Mouse (Mus musculus): ENCODE results near the gene Kansl1. TPM values are rescaled to one million over a fixed set of nuclear protein-coding genes. Genes with fewer than 3 reads are reported as not detected.
A peak's percentile ranks its signal among the peaks of the same experiment; 100 is the strongest.

Gene Kansl1
- polyA plus RNA-seq, 1 experiment from 2014 or later: 4.1 TPM

- H3K4me2 ChIP-seq (ENCODE audit: low read depth, low read length): no peak overlapping the region
- no peaks in the 10 kb centered on the region for H3K9me3 ChIP-seq (ENCODE audit: low read length)
- H3K4me3 ChIP-seq (ENCODE audit: low read depth, low read length): no peak overlapping the region
- H3K27me3 ChIP-seq (ENCODE audit: insufficient read depth, low read length): 0 out of 2 replicates have a peak, but pooled peaks cover 6% of the 10 kb centered on the region
- ATAC-seq (no peak), DNase-seq (no peak)
- peak; percentile 67 for TF ChIP-seq CTCF (IDR thresholded peaks at IDR 0.05; ENCODE audit: low read depth)
- no peak for TF ChIP-seq EP300 (IDR thresholded peaks at IDR 0.05; ENCODE audit: low read depth)
- H3K4me1 ChIP-seq (ENCODE audit: insufficient read depth): 0 out of 2 replicates have a peak, but pooled peaks cover 6% of the 10 kb centered on the region
- no peak overlapping the region for H3K9ac ChIP-seq (replicated peaks)
- 65% methylated on average over 7 of the region's 7 CpGs for WGBS (ENCODE audit: insufficient replicate concordance)
- no peak overlapping the region for H3K27ac ChIP-seq (ENCODE audit: low read depth)
- H3K36me3 ChIP-seq (replicated peaks; ENCODE audit: insufficient read depth, low read length): no peaks in the 10 kb centered on the region
Measured at GRCm38 (mm10) chr11:104311643-104312042, 157.0 kb downstream of the Kansl1 start.

GRCm38 (mm10) chr11:104310226-104310887, 158.3 kb downstream of the Kansl1 start:
- Histone ChIP-seq H3K4me1 (ENCODE audit: insufficient read depth) (0 out of 2 replicates have a peak, but pooled peaks cover 6% of the 10 kb centered on the region), H3K9ac (replicated peaks) (no peak overlapping the region), H3K9me3 (ENCODE audit: low read length) (no peaks in the 10 kb centered on the region), H3K4me3 (ENCODE audit: low read depth, low read length) (peak overlapping the region; percentile 35), H3K4me2 (ENCODE audit: low read depth, low read length) (peak overlapping the region; percentile 60), H3K27me3 (ENCODE audit: insufficient read depth, low read length) (0 out of 2 replicates have a peak, but pooled peaks cover 6% of the 10 kb centered on the region), H3K27ac (ENCODE audit: low read depth) (no peak overlapping the region), H3K36me3 (replicated peaks; ENCODE audit: insufficient read depth, low read length) (no peaks in the 10 kb centered on the region)
- 13% methylated on average over 23 of the region's 23 CpGs for WGBS (ENCODE audit: insufficient replicate concordance)
- TF ChIP-seq CTCF (IDR thresholded peaks at IDR 0.05; ENCODE audit: low read depth): no peak
- peak; percentile 83 for ATAC-seq
- DNase-seq: no peak

- DNase-seq: no peak
- Histone ChIP-seq H3K4me1 (ENCODE audit: insufficient read depth) (0 out of 2 replicates have a peak, but pooled peaks cover 6% of the 10 kb centered on the region), H3K9me3 (ENCODE audit: low read length) (no peaks in the 10 kb centered on the region), H3K9ac (replicated peaks) (no peak overlapping the region), H3K27ac (ENCODE audit: low read depth) (no peak overlapping the region), H3K36me3 (replicated peaks; ENCODE audit: insufficient read depth, low read length) (no peaks in the 10 kb centered on the region), H3K4me3 (ENCODE audit: low read depth, low read length) (peak overlapping the region; percentile 35), H3K4me2 (ENCODE audit: low read depth, low read length) (peak overlapping the region; percentile 60), H3K27me3 (ENCODE audit: insufficient read depth, low read length) (0 out of 2 replicates have a peak, but pooled peaks cover 6% of the 10 kb centered on the region)
- ATAC-seq: peak; percentile 35; the same call in 1 of the 2 replicates
- WGBS (ENCODE audit: insufficient replicate concordance): 25% methylated on average over 12 of the region's 12 CpGs
- TF ChIP-seq CTCF (IDR thresholded peaks at IDR 0.05; ENCODE audit: low read depth) (no peak), EP300 (IDR thresholded peaks at IDR 0.05; ENCODE audit: low read depth) (no peak)
Measured at GRCm38 (mm10) chr11:104309377-104310225, 159.1 kb downstream of the Kansl1 start.

DNA sequence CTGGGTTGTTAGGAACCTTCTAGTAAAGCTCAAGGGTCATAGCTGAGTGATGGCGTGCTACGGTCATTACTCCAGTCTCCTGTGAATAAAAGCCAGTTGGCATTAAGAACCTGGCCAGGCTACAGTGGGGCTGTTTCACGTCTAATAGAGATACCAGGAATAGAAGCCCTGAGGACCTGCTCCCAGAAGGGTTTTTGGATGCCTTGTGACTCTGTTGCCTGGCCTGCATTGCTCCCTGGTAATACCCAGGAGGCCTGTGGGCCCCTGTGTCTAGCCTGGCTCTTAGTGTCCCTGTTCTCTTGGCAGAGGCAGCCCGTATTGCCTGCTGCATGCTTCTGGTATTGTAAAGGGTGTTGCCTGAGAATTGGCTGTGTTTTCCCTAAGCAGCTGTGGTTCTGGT, 161.5 kb downstream of the Kansl1 start:
- no peak for ATAC-seq
- no peaks in the 10 kb centered on the region for H3K9me3 ChIP-seq (ENCODE audit: low read length)
- WGBS (ENCODE audit: insufficient replicate concordance): 77% methylated on average over 4 of the region's 4 CpGs

GRCm38 (mm10) chr11:104306483-104306882, 162.2 kb downstream of the Kansl1 start:
- H3K9me3 ChIP-seq (ENCODE audit: low read length): no peaks in the 10 kb centered on the region
- no peak for TF ChIP-seq EP300 (IDR thresholded peaks at IDR 0.05; ENCODE audit: low read depth)
- TF ChIP-seq CTCF (IDR thresholded peaks at IDR 0.05; ENCODE audit: low read depth): no peak
- no peak overlapping the region for H3K4me2 ChIP-seq (ENCODE audit: low read depth, low read length)
- H3K9ac ChIP-seq (replicated peaks): no peak overlapping the region
- no peak overlapping the region for H3K27ac ChIP-seq (ENCODE audit: low read depth)
- ATAC-seq: no peak
- WGBS (ENCODE audit: insufficient replicate concordance): 86% methylated on average over 13 of the region's 13 CpGs
- H3K36me3 ChIP-seq (replicated peaks; ENCODE audit: insufficient read depth, low read length): no peaks in the 10 kb centered on the region
- 0 out of 2 replicates have a peak, but pooled peaks cover 6% of the 10 kb centered on the region for H3K27me3 ChIP-seq (ENCODE audit: insufficient read depth, low read length)
- no peak for DNase-seq
- no peak overlapping the region for H3K4me3 ChIP-seq (ENCODE audit: low read depth, low read length)
- H3K4me1 ChIP-seq (ENCODE audit: insufficient read depth): 0 out of 2 replicates have a peak, but pooled peaks cover 6% of the 10 kb centered on the region

More for the DNA sequence above, 161.5 kb downstream of the Kansl1 start:
- TF ChIP-seq CTCF (IDR thresholded peaks at IDR 0.05; ENCODE audit: low read depth): no peak
- TF ChIP-seq EP300 (IDR thresholded peaks at IDR 0.05; ENCODE audit: low read depth): no peak
- no peak overlapping the region for H3K27ac ChIP-seq (ENCODE audit: low read depth)
- no peak overlapping the region for H3K4me3 ChIP-seq (ENCODE audit: low read depth, low read length)
- 0 out of 2 replicates have a peak, but pooled peaks cover 6% of the 10 kb centered on the region for H3K27me3 ChIP-seq (ENCODE audit: insufficient read depth, low read length)
- H3K36me3 ChIP-seq (replicated peaks; ENCODE audit: insufficient read depth, low read length): no peaks in the 10 kb centered on the region
- no peak overlapping the region for H3K9ac ChIP-seq (replicated peaks)
- H3K4me2 ChIP-seq (ENCODE audit: low read depth, low read length): no peak overlapping the region
- 0 out of 2 replicates have a peak, but pooled peaks cover 6% of the 10 kb centered on the region for H3K4me1 ChIP-seq (ENCODE audit: insufficient read depth)
- no peak for DNase-seq

DNA sequence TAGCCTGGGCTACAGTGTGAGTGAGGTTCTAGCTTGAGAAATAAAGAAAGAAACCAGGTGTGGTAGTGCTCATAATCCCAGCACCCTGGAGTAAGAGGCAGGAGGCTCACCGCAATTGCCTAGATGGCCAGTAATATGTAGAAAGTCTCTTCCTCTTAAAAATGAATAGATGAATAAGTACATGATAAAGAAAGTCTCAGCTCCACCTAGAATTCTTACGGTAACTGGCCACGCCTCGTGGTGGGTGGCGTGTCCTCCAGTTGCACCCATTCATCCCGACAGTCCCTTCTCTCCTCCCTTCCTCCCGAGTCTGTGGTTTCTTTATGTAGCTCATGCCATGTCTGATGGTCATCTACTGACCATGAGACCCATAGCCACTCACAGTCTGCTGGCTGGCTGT, 162.9 kb downstream of the Kansl1 start:
- TF ChIP-seq EP300 (IDR thresholded peaks at IDR 0.05; ENCODE audit: low read depth): no peak
- TF ChIP-seq CTCF (IDR thresholded peaks at IDR 0.05; ENCODE audit: low read depth): no peak
- Histone ChIP-seq H3K4me2 (ENCODE audit: low read depth, low read length) (no peak overlapping the region), H3K27ac (ENCODE audit: low read depth) (no peak overlapping the region), H3K4me3 (ENCODE audit: low read depth, low read length) (no peak overlapping the region), H3K36me3 (replicated peaks; ENCODE audit: insufficient read depth, low read length) (no peaks in the 10 kb centered on the region), H3K9me3 (ENCODE audit: low read length) (no peaks in the 10 kb centered on the region), H3K27me3 (ENCODE audit: insufficient read depth, low read length) (0 out of 2 replicates have a peak, but pooled peaks cover 6% of the 10 kb centered on the region), H3K4me1 (ENCODE audit: insufficient read depth) (0 out of 2 replicates have a peak, but pooled peaks cover 6% of the 10 kb centered on the region), H3K9ac (replicated peaks) (no peak overlapping the region)
- DNase-seq (no peak), ATAC-seq (no peak)
- WGBS (ENCODE audit: insufficient replicate concordance): 76% methylated on average over 7 of the region's 7 CpGs

Data from liver, postnatal 0 days (tissue).